Mouse (Mus musculus) limb, embryonic 14.5 days (tissue): ENCODE measurements around the gene Mr1. TPM values are rescaled to one million over a fixed set of nuclear protein-coding genes. Genes with fewer than 3 reads are reported as not detected.
"Not testable (repeated sequence)": the region's sequence is repeated elsewhere in the genome, so short reads cannot be mapped to it uniquely, and the experiment has no call there.

Source experiments
- ATAC-seq: fragments of 200-750 bp; cut with Nextera tagmentation; 2 replicates; pipeline ENCODE4 v1.8.0; 2017; ENCODE audit warnings: low read depth, moderate number of reproducible peaks, moderate TSS enrichment; ENCODE audit not compliant: low FRiP score
- DNase-seq: peaks from one replicate; pipeline ENCODE4 v3.0.0-alpha.2; 2015; ENCODE audit warnings: low spot score
- H3K27ac ChIP-seq: fragments of 300-500 bp; sonication (generic); replicated peaks from 2 replicates; pipeline ENCODE4 v1.5.1; 2014; ENCODE audit warnings: low read depth, mild to moderate bottlenecking, low read length, moderate library complexity, mixed read lengths
- H3K27me3 ChIP-seq: fragments of 300-500 bp; sonication (generic); 2 replicates; pipeline ENCODE4 v1.6.1; 2014; ENCODE audit warnings: low read length, mixed read lengths; ENCODE audit not compliant: control insufficient read depth, insufficient read depth
- H3K36me3 ChIP-seq: fragments of 300-500 bp; sonication (generic); 2 replicates; pipeline ENCODE4 v1.6.1; 2014; ENCODE audit warnings: mild to moderate bottlenecking, low read length, moderate library complexity, mixed read lengths; ENCODE audit not compliant: control insufficient read depth, insufficient read depth
- H3K4me1 ChIP-seq: fragments of 300-500 bp; sonication (generic); 2 replicates; pipeline ENCODE4 v1.6.1; 2014; ENCODE audit warnings: antibody characterized with exemption, low read length, mixed read lengths; ENCODE audit not compliant: control insufficient read depth, insufficient read depth
- H3K4me2 ChIP-seq: fragments of 300-500 bp; sonication (generic); replicated peaks from 2 replicates; pipeline ENCODE4 v1.6.1; 2014; ENCODE audit warnings: low read depth, mild to moderate bottlenecking, low read length, moderate library complexity; ENCODE audit not compliant: severe bottlenecking
- H3K4me3 ChIP-seq: fragments of 300-500 bp; sonication (generic); replicated peaks from 2 replicates; pipeline ENCODE4 v1.5.1; 2014; ENCODE audit warnings: low read length
- H3K9ac ChIP-seq: fragments of 300-500 bp; sonication (generic); 2 replicates; pipeline ENCODE4 v1.6.1; 2014; ENCODE audit warnings: mild to moderate bottlenecking, low read depth, low read length, moderate library complexity; ENCODE audit not compliant: severe bottlenecking
- H3K9me3 ChIP-seq: fragments of 300-500 bp; sonication (generic); 2 replicates; pipeline ENCODE4 v1.6.1; 2016; ENCODE audit warnings: low read length; ENCODE audit not compliant: control insufficient read depth
- POLR2A ChIP-seq: fragments of 200-500 bp; IDR thresholded peaks from 2 replicates; pipeline ENCODE4 v1.8.0; 2012; ENCODE audit warnings: inconsistent platforms, mild to moderate bottlenecking, moderate library complexity, borderline replicate concordance; ENCODE audit not compliant: insufficient read depth, insufficient read length; ENCODE audit errors: extremely low read depth
- WGBS: fragments of 180-500 bp; shearing (Covaris S2); extraction: QIAGEN DNeasy Blood & Tissue Kit; methylation state at CpG from one replicate; pipeline ENCODE4 v1.1.7; 2014; 5-methylcytosine and 5-hydroxymethylcytosine counted together
- polyA plus RNA-seq, 2 experiments: library from polyadenylated mRNA; depleted of rRNA in 1 of 2; stranded (reverse) in 1 of 2; unstranded in 1 of 2; fragments of >200 nt; fragmentation: Nextera tagmentation in 1 of 2; extraction: Ambion mirVana in 1 of 2; gene quantifications; 2 replicates each; pipeline versions ENCODE4 v1.2.1 to v1.2.3; 2012 to 2014

Gene Mr1
- polyA plus RNA-seq, 2 experiments, result 8.2 to 10.5 TPM

DNA sequence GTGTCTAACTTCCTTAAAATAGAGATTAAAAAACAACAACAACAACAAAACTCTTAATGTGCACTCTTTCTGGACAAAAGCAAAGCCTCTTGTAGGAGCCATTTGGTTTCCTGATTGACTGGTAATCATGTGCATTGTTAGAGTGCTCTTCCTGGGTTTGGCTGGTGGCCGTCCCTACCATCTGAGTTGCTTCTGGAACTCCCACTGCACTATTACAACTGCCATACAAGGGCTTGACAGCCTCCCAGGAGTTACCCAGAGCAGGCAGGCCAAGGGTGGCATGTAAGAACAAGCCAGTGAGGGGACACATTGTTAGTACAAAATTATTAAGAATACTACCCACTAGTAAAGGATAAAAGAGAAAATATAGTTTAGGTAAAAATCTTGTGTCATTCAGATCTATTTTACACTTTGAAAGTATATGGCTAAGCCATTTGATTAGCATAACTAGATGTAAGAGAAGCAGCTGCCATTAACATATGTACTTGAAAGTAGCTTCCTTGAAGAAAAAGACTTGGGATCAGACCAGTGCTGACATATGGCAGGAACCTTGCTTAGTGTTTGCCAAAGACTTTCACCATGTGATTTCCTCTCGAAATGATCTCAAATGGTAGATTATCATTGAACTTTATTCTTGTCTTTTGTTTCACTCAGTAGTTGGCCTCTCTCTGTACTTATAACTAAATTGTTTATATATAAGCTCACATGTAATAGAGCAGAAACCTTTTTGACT, 31.7 kb upstream of the Mr1 start:
- Histone ChIP-seq H3K4me1 (no peaks in the 10 kb centered on the region), H3K27me3 (no peaks in the 10 kb centered on the region), H3K9ac (no peak overlapping the region), H3K4me2 (no peak overlapping the region), H3K27ac (no peak overlapping the region), H3K9me3 (no peaks in the 10 kb centered on the region), H3K36me3 (peaks cover 53% of the 10 kb centered on the region), H3K4me3 (no peak overlapping the region)
- DNase-seq (no peak), ATAC-seq (no peak)
- no peak for TF ChIP-seq POLR2A
- 88% methylated on average over 2 of the region's 2 CpGs for WGBS

DNA sequence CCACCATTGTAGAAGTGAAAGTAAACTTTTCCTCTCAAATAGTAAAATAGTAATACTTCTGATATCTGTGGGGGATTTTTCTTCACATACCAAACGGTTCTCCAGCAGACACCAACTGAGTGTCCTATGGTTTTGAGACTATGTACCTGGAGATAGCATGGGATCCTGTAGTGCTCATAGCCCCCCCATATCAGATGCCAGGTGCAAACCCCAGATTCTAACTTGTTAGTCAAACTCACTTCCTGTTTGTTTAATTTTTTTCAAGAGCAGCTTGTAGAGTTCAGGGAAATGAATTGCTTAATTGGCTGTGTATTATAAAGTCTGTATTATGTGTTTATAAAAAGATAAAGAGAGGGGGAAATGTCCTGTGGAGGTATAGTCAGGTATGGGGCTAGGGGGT, 27.8 kb upstream of the Mr1 start:
- Histone ChIP-seq H3K27me3 (no peaks in the 10 kb centered on the region), H3K4me3 (no peak overlapping the region), H3K4me2 (no peak overlapping the region), H3K9ac (no peak overlapping the region), H3K27ac (no peak overlapping the region), H3K36me3 (peaks cover 30% of the 10 kb centered on the region), H3K9me3 (no peaks in the 10 kb centered on the region), H3K4me1 (no peaks in the 10 kb centered on the region)
- no peak for TF ChIP-seq POLR2A
- 81% methylated on average over 1 of the region's 1 CpGs for WGBS
- ATAC-seq (no peak), DNase-seq (no peak)

GRCm38 (mm10) chr1:155173644-155174016, 27.0 kb upstream of the Mr1 start:
- WGBS, result 89% methylated on average over 1 of the region's 1 CpGs
- peaks cover 23% of the 10 kb centered on the region for H3K36me3 ChIP-seq
- H3K4me3 ChIP-seq, H3K4me1 ChIP-seq, ATAC-seq, H3K27ac ChIP-seq, H3K27me3 ChIP-seq, H3K4me2 ChIP-seq, H3K9me3 ChIP-seq, DNase-seq, H3K9ac ChIP-seq: not testable (repeated sequence)

GRCm38 (mm10) chr1:155172895-155173643, 26.5 kb upstream of the Mr1 start:
- H3K4me1 ChIP-seq, result no peaks in the 10 kb centered on the region
- H3K4me2 ChIP-seq, result no peak overlapping the region
- H3K9me3 ChIP-seq, result no peaks in the 10 kb centered on the region
- whole genome bisulfite sequencing, result 91% methylated on average over 3 of the region's 3 CpGs
- DNase-seq (no peak), ATAC-seq (no peak)
- H3K36me3 ChIP-seq, result peaks cover 18% of the 10 kb centered on the region
- H3K9ac ChIP-seq, result no peak overlapping the region
- TF ChIP-seq POLR2A, result no peak
- no peak overlapping the region for H3K27ac ChIP-seq
- H3K4me3 ChIP-seq, result no peak overlapping the region
- H3K27me3 ChIP-seq, result no peaks in the 10 kb centered on the region

- H3K27me3 ChIP-seq, result no peaks in the 10 kb centered on the region
- no peak for ATAC-seq
- H3K4me2 ChIP-seq, result no peak overlapping the region
- no peak for TF ChIP-seq POLR2A
- no peak overlapping the region for H3K9ac ChIP-seq
- no peak overlapping the region for H3K4me3 ChIP-seq
- no peaks in the 10 kb centered on the region for H3K9me3 ChIP-seq
- H3K4me1 ChIP-seq, result no peaks in the 10 kb centered on the region
- no peak overlapping the region for H3K27ac ChIP-seq
- no peak for DNase-seq
- H3K36me3 ChIP-seq, result 0 out of 2 replicates have a peak, but pooled peaks cover 5% of the 10 kb centered on the region
These were observed 23.3 kb upstream of the Mr1 start for GRCm38 (mm10) chr1:155169935-155170334.
